Mouse (Mus musculus): ENCODE data around the gene Sik1. TPM values are rescaled to one million over a fixed set of nuclear protein-coding genes. Genes with fewer than 3 reads are reported as not detected.

The Sik1 gene
- 34.3 and 52.8 TPM in 2 replicates for polyA plus RNA-seq (2012; rRNA removed; ENCODE audit: low replicate concordance)

GRCm38 (mm10) chr17:31855597-31856518, at the start of gene Sik1:
Gene Sik1 (minus strand): TSS chr17:31855804.

Other genes starting within 250 kb of the Sik1 start
- gene Cbs, start 218.6 kb downstream of the Sik1 start, polyA plus RNA-seq (2012; rRNA removed; ENCODE audit: low replicate concordance): 7.3 and 7.4 TPM in 2 replicates
- 25.8 and 40.4 TPM in 2 replicates for gene U2af1, start 196.9 kb downstream of the Sik1 start, polyA plus RNA-seq (2012; rRNA removed; ENCODE audit: low replicate concordance)
- gene Cryaa, start 178.0 kb downstream of the Sik1 start, polyA plus RNA-seq (2012; rRNA removed; ENCODE audit: low replicate concordance): 0.24 and 0.54 TPM in 2 replicates
- 9.9 and 13.9 TPM in 2 replicates for gene Rrp1b, start 180.3 kb upstream of the Sik1 start, polyA plus RNA-seq (2012; rRNA removed; ENCODE audit: low replicate concordance)
- gene Hsf2bp, start 180.5 kb upstream of the Sik1 start, polyA plus RNA-seq (2012; rRNA removed; ENCODE audit: low replicate concordance): 0.10 TPM in 1 of 2 replicates, not detected in the other

Data from mammary gland, adult 2 months (tissue).